Mouse (Mus musculus) spleen, postnatal 14 days (tissue): ENCODE data around the gene Slc51b.

Experiments used
- DNase-seq, 2 experiments: peaks; one replicate each; pipeline ENCODE4 v3.0.0; 2021 to 2022; ENCODE audit warnings: low spot score in 2 of 2

The Slc51b gene

DNA sequence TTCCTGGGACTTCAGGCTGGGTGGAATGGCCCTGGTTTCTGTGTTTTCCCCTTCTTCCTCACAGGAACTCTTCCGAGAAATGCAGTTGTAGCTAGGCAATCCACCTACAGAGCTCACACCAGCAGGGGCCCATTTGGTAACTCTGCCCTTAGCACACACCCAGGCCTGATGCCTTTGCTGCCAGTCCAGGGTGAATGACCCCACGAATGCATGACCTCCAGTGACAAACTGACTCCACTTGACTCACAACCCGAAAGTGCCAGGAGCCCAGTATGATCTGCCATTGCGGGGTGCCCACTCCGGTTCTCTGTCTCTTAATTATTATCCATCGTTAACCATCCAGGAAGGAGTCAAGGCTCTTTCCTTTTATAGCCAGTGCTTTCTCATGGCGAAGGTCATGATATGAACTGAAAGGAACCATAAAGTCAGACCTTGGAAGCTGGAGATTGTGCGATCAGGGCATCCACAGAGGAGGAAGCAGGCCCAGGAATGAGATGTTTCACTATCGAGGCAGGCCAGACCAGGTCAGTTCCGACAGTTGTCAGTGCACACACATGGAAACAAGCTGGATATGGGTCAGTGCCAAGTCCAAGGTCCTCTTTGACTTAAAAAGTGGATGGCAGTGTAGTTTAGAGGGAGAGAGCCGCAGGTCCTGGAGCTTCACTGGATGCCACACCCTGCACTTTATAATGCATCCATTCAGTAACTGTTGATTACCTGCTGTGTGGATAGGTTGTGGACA lies at the start of gene Slc51b:
Slc51b (minus strand) TSS at position 196 of the 742 bp plus-strand sequence.
- DNase-seq: no peak

DNA sequence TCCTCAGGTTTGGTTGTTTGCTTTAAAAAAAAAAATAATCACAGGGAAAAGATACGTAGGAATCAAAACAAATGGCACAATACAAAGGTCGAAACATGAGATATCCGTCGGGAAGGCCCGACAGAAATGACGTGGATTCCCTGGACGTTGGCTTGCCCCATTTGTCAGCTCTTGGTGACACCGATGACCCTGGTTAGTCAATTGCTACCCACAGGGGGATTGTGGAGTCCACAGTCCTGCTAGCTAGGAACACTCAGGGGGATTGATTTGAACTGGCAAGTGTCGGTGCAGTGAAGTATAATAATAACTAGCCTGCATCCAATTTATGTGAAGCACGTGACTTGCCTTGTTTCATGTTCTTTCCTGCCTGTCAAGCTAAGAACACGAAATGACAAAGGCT lies 44.9 kb upstream of the Slc51b start:
- DNase-seq: no peak

- DNase-seq: no peak
Observed at GRCm38 (mm10) chr9:65465241-65465640, 42.5 kb upstream of the Slc51b start.

DNA sequence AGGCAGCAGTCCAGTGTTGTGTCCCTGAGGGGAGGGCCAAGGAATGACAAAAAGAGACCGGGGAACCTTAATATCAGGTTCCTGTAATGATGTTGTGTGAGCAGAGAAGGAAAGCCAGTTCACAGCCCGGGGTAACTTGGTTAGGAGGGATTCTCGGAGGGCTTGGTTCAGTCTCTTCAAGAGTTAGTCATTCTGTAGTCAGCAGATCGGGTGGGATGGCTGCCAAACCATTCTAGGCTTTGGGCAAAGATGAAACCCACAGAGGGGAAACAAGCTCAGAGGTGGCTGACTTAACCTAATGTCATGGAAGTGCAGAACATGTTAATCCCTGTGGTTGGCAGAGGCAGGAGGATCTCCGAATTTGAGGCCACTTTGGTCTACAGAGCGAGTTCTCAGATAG lies 41.4 kb upstream of the Slc51b start:
- DNase-seq: no peak

DNA sequence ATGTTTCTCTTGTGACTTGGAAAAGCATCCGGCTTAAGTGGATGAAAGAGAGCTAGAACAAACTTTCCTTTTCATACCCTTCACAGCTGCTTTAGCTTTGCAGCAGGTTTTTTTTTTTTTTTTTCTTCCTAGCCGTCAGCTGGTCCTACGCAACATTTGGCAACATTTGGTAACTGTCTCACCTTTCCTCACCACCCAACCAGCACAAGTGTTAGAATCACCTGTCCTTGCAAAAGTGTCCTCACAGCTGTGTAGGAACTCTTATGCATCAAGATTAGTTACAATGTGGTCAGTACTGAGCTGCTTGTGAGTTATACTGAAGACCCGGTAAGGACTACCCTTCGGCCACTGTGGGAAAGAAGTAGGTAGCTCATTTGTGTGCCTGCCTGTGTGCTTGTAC lies 39.8 kb upstream of the Slc51b start:
- DNase-seq: no peak

DNA sequence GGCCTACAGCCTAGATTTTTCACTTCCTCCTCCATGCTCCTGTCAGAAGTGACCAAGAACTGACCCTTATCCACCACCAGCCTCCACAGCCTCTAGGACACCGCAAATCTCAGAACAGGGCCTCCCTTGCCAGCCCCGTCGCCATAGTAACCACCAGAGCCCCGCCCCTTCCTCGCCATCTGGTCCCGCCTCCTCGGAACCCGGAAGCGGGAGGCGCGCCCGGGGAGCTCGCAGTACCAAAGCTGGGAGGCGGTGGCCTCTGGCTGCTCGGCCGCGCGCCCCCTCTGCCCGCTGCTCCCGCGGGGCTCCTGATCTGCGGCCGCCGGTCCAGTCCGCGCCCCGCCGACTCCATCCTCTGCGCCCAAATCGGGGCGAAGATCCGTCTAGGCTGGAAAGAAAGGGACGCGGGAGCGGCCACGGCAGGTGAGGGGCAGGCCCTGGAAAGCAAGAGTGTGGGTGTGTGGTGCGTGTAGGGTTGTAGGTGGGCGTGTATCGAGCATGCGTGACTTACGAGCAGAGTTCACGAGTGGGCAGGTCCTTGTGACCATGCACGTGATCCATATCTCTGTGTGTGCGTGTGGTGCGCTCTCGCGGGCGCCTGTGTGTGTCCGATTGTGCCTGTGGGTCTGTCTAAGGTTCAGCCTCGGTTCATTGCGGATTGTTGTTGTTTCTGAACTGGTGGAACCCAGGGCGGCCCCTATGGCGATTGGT lies 38.1 kb upstream of the Slc51b start, which contains the start of gene Spg21:
Spg21 (plus strand) TSS at position 216 of the 711 bp plus-strand sequence.
- DNase-seq: peak; percentile 92 to 96

- DNase-seq: no peak
Observed at GRCm38 (mm10) chr9:65460198-65460597, 37.4 kb upstream of the Slc51b start.

DNA sequence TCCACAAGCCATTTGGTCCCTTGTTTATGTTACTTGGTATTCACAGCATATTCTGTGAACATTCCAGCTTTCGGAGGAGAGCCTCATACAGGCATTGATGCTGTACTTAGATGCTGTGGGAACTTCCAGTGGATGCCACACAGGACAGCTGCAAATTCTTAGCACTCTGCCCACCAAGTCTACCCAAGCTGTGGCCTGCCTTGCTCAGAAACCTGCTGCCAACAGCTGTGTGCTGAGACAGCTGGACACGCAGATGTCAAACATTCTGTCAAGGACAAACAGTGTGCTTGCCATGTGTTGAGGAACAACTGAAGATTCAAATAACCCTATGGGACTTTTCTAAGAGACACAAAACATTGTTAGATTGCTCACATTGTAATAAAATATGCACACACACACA lies 36.2 kb upstream of the Slc51b start:
- DNase-seq: no peak

DNA sequence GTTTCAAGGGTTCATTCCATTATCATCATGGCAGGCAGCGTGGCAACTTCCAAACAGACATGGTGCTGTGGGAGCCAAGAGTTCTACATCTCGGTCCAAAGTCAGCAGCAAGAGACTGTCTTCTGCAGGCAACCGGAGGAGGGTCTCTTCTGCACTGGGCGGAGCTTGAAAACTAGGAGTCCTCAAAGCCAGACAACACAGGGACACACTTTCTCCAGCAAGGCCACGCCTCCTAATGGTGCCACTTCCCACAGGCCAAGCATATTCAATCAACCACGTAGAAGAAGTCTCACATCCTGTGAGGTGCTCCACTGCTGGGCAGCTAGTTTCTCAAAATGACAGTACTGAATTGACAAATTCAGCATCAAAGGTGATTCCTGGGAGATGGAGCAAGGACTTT lies 25.2 kb upstream of the Slc51b start:
- DNase-seq: no peak

DNA sequence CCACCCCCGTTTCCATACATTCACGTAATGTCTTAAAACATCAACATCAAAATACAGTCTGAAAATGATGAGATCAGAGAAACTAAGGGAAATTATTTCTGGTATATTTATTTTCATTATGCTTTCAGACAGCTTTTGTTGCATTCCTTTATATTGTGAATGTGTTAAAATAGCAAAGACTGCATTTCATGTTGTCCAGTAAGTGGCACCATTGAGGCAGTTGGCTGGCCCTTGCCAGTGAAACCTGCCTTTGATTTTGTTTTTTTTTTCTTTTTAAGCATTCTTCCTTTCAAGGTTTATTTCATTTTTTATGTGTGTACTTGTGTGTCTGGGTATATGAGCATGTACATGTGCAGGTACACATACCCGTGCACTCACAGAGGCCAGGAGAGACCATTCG lies 21.9 kb upstream of the Slc51b start:
- DNase-seq: no peak

DNA sequence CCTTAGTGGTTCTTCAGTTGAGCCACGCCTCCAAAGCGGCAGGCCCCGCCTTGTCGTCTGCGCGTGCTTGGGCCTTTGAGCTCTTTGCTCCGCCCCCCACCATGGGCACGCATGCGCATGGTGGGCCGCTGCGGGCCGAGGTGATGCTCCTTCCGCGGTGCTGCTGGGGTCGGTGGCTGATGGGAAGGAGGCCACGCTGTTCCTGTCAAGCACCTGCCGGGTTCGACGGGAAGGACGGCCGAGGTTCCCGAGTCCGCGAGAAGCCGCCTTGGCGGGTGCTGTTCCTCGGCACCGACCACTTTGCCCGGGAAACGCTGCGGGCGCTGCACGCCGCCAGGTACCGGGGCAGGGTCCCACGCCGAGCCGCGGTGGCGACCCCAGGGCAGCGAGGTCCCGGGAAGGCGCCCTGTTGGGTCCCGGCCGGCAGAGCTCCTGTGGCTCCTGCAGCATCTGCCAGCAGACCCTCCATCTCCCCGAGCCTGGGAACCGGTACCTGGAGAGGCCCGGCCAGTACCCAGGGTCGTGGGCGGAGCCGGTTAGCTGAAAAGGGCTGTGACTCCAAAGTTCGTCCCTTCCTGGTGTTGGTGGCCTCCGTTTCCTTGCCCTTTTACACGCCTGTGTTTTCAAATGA lies 13.0 kb upstream of the Slc51b start, which contains the start of gene Mtfmt:
Mtfmt (plus strand) TSS at position 112 of the 631 bp plus-strand sequence.
- peak; percentile 89 to 94 for DNase-seq

- DNase-seq: no peak
Observed at GRCm38 (mm10) chr9:65435211-65435610, 12.5 kb upstream of the Slc51b start.

DNA sequence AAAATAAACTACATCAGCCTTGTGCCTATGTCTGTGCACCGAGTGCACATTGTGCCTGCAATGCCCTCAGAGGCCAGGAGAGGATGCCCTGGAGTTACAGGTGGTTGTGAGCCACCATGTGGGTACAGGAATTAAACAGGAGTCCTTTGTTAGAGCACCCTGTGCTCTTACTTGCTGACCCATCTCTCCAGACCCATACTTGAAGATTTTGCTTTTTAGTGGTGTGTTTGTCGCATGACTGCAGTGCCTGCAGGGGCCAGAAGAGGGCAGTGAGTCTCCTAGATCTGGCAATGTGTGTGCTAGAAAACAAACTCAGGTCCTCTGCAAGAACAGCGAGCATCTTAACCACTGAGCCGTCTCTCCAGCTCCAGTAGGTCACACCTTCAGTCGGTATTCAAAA lies 11.4 kb upstream of the Slc51b start:
- peak; percentile 40 to 62 for DNase-seq

DNA sequence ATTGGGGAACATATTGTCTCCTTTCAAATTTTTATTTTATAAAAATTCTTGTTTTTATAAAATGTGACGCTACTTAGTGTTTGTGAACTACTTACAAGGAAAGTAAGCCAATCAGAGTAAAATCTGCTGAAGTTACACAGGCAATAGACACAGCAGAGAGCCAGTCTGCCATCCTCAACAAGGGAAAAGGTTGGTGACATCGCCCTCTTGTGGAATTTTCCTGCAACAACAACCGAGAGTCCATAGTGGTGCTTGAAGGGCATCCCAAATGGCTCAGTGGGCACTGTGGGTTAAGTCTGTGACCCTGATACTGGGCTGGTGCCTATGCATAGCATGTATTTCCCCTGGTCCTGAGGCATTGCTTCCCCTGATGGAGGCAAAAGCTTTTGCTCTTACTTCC lies 9.5 kb upstream of the Slc51b start:
- peak; percentile 57 to 73 for DNase-seq

DNA sequence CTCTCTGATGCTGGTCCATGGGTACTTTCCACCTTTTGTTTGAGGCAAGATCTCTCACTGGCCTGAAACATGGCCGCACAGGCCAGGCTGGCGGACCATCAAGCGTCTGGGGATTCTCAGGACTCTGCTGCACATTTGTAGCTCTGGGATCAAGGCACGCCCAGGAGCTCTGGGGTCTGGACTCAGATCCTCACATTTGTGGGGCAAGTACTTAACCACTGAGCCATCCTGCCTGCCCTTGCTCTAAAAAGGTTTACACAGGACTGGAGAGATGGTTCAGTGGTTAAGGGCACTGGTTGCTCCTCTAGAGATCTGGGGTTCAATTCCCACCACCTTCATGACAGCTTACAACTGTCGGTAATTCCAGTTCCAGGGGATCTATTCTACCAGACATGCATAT lies 8.2 kb upstream of the Slc51b start:
- no peak for DNase-seq

GRCm38 (mm10) chr9:65430401-65430800 lies 7.6 kb upstream of the Slc51b start:
- DNase-seq: no peak

DNA sequence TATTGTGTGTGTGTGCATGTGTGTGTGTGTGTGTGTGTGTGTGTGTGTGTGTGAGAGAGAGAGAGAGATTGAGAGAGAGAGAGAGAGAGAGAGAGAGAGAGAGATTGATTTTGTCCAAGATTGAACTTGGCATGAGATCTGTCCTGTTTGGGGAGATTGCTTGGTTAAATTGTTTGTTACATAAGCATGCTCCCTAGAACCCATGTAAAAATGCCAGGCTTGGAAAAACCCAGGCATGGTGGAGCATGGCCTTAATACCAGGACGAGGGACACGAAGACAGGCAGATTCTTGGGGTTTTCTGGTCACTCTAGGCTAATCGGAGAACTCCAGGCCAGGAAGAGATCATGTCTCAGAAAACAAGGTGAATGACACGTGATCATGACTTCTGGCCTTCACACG lies 5.2 kb upstream of the Slc51b start:
- no peak for DNase-seq

DNA sequence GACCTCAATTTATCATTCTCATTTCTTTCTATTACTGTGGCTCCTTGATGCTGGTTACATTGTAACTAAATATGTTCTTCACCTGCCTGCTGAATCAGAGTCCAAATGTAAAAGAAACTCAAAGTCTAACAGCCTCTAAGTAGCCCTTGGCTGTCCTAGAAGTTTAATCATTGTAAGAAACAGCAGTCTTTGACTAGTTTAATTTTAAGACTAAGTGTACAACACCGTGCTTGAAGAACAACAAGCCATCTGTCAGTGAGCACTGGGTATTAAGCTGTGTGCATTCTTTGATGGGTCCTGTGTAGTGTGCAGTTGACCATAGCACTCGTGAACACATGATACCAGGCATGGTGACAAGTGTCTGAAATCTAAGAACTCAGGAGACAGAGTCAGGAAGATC lies 4.8 kb upstream of the Slc51b start:
- no peak for DNase-seq

DNA sequence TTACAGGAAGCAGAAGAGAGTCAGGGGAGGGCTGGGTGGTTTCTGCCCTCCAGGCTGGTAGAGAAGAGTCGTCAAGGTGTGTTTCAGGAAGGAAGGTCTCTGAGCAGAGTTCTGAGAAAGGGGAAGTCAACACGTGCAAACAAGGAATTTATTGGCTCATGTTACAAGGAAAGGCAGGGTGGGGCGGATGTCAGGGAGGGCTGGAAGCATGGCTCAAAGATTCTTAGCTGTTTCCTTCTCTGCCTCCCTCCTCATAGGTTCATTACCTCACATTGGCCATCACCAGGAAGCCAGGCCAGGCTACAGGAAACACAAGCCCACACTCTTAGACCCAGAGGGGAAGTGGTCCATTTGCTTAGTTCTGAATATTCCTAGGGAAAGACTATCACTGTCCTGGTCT lies 1.6 kb upstream of the Slc51b start:
- DNase-seq: no peak

- DNase-seq: no peak
Observed at GRCm38 (mm10) chr9:65419633-65420032, 3.1 kb downstream of the Slc51b start.

DNA sequence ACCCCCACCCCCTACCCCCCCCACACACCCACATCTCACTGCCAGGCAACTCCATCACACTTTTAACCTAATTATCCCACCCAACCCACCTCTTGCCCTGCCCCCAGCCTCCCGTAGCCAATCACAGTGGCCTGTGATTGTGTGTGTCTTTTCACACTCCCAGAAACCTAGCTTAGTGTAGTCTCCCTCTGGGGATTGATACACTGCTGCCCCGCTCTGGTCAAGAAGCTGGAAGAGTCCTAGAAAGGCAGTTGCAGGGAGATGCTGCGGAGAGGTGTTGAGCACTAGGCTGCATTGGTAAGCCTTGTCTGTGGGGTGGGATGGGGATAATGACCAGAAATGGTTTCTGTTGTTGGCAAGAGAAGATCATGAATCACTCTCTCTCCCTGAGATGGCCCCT lies 5.0 kb downstream of the Slc51b start:
- no peak for DNase-seq

GRCm38 (mm10) chr9:65411326-65411725 lies 11.4 kb downstream of the Slc51b start:
- DNase-seq: no peak

DNA sequence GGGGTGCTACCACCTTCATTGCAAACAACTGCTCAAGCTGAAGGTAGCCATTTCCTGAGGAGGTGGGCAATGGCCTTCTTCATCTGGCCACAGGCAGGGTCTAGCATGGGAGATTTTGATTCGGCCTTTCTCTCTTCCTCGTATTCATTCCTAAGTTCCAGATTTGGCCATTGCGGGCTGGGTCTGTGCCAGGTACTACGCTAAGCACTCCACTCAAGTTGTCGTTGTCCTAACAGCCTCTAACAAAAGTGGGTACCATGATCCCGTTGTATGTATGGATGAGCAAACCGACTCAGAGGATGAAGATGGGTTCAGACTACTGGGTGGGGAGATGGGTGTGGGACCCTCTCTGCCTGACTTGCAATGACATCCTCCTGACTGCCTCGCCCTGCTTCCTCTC lies 12.4 kb downstream of the Slc51b start:
- DNase-seq: no peak
